ENCODE assay signal across 29 mouse cellular contexts in the genomic region with DNA sequence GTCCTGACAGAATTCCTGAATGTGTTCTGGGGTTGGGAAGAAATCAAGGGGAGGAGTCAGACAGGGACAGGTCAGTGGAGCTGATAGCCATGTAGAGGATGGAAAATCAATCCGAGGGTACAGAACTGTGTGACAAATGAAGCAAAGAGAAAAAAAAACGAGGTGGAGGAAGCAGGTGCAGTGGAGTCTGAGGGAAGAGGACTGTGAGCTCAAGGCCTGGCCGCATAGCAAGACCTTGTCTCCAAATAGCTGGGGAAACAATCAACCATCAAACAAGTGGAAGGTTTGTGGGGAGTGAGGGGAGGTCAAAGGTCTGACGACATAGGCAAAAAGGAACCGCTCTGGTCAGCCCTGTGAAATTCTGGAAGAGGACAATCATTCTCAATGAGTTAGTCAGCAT. TPM values are rescaled to one million over a fixed set of nuclear protein-coding genes. Genes with fewer than 3 reads are reported as not detected.
DNase-seq lines count a peak whose midpoint lies in the region; ATAC-seq and TF ChIP-seq lines count a peak whose summit lies in the region.
"Had no signal": no experiment of that assay in that cellular context is flagged by ENCODE, and none has a peak within 500 bp of the region (broad histone marks: within the 10 kb centered on the region; RNA-seq: fewer than 3 reads in every experiment).

No protein-coding gene starts in this region.

- no peak overlapping the region for H3ac ChIP-seq in C2C12 (ENCODE audit: control insufficient read depth, insufficient read length, low read depth)
- H3ac ChIP-seq in myocyte (ENCODE audit: control insufficient read depth, insufficient read length), result no peak overlapping the region

- no peak overlapping the region for H3K9ac ChIP-seq in midbrain, embryonic 16.5 days (ENCODE audit: low read depth, low read length)
- H3K9ac ChIP-seq: embryonic facial prominence, embryonic 13.5 days; embryonic facial prominence, embryonic 15.5 days; forebrain, embryonic 13.5 days; forebrain, embryonic 15.5 days; forebrain, postnatal 0 days had no signal

- no peak for DNase-seq in left cerebral cortex, adult 2 months (ENCODE audit: extremely low spot score in 1 of 2, low spot score in 2 of 2)
- no peak for DNase-seq in left cerebral cortex, postnatal 10 days (ENCODE audit: extremely low spot score in 1 of 2, low spot score in 2 of 2)
- no peak for DNase-seq in T-cell, adult 2 months (ENCODE audit: low spot score)
- DNase-seq: adrenal gland, adult 2 months; adrenal gland, postnatal 10 days; adrenal gland, postnatal 25 days; B cell, adult 2 months; cerebellum, adult 11 months; cerebellum, adult 18-20 months; cerebellum, adult 8-10 months; cerebellum, adult 9-11 months; cerebellum, postnatal 14 days; cerebellum, postnatal 36 days; embryo, embryonic 11 days; forebrain, postnatal 0 days had no signal

- intact Hi-C loops in left cerebral cortex, adult 2 months (cut with DNase I), result no loop called here
- intact Hi-C loops in left cerebral cortex, postnatal 10 days (cut with DNase I), result no loop called here

- no peaks in the 10 kb centered on the region for H3K79me3 ChIP-seq in C2C12 (ENCODE audit: low read depth)

- no peaks in the 10 kb centered on the region for H3K9me3 ChIP-seq in midbrain, embryonic 16.5 days (replicated peaks; ENCODE audit: control insufficient read depth, low read length, poor library complexity, severe bottlenecking)
- H3K9me3 ChIP-seq: embryonic facial prominence, embryonic 13.5 days; embryonic facial prominence, embryonic 15.5 days; forebrain, embryonic 13.5 days; forebrain, embryonic 15.5 days had no signal

- WGBS in midbrain, embryonic 16.5 days, result 60% methylated on average over 5 of the region's 5 CpGs

- H3K4me3 ChIP-seq in left cerebral cortex, adult 2 months, result no peak overlapping the region
- H3K4me3 ChIP-seq in C2C12 (ENCODE audit: insufficient read depth, poor library complexity, severe bottlenecking) (no peak overlapping the region), myocyte (no peak overlapping the region)
- no peak overlapping the region for H3K4me3 ChIP-seq in midbrain, embryonic 16.5 days (ENCODE audit: low read depth, low read length)
- H3K4me3 ChIP-seq: embryonic facial prominence, embryonic 13.5 days; embryonic facial prominence, embryonic 15.5 days; erythroblast, embryonic 14.5 days; forebrain, embryonic 13.5 days; forebrain, embryonic 15.5 days had no signal

- no peak overlapping the region for H3K4me2 ChIP-seq in myocyte (ENCODE audit: low read depth)
- H3K4me2 ChIP-seq in midbrain, embryonic 16.5 days (ENCODE audit: low read length), result no peak overlapping the region
- H3K4me2 ChIP-seq: embryonic facial prominence, embryonic 13.5 days; embryonic facial prominence, embryonic 15.5 days; forebrain, embryonic 13.5 days; forebrain, embryonic 15.5 days had no signal

- H3K27ac ChIP-seq in left cerebral cortex, adult 2 months, result peak overlapping the region; percentile 50; the same call in 1 of the 2 replicates
- no peak overlapping the region for H3K27ac ChIP-seq in midbrain, embryonic 16.5 days (ENCODE audit: low read length)
- H3K27ac ChIP-seq: embryonic facial prominence, embryonic 13.5 days; embryonic facial prominence, embryonic 15.5 days; forebrain, embryonic 13.5 days; forebrain, embryonic 15.5 days had no signal

- TF ChIP-seq POLR2A in myocyte (IDR thresholded peaks at IDR 0.05; ENCODE audit: insufficient read length, low read depth), result no peak

- H3K27me3 ChIP-seq in C2C12 (ENCODE audit: control insufficient read depth, insufficient read depth, insufficient read length) (no peaks in the 10 kb centered on the region), myocyte (ENCODE audit: control insufficient read depth, insufficient read depth, insufficient read length) (no peaks in the 10 kb centered on the region)
- no peaks in the 10 kb centered on the region for H3K27me3 ChIP-seq in midbrain, embryonic 16.5 days (ENCODE audit: control insufficient read depth, insufficient read depth, low read depth, low read length)
- H3K27me3 ChIP-seq: embryonic facial prominence, embryonic 13.5 days; embryonic facial prominence, embryonic 15.5 days; forebrain, embryonic 13.5 days; forebrain, embryonic 15.5 days had no signal

- H3K4me1 ChIP-seq in midbrain, embryonic 16.5 days (ENCODE audit: control insufficient read depth, insufficient read depth, low read length), result no peaks in the 10 kb centered on the region
- H3K4me1 ChIP-seq: embryonic facial prominence, embryonic 13.5 days; embryonic facial prominence, embryonic 15.5 days; forebrain, embryonic 13.5 days; forebrain, embryonic 15.5 days had no signal

- H3K36me3 ChIP-seq in C2C12 (ENCODE audit: control insufficient read depth, insufficient read depth) (no peaks in the 10 kb centered on the region), myocyte (ENCODE audit: control insufficient read depth, insufficient read depth) (no peaks in the 10 kb centered on the region)
- H3K36me3 ChIP-seq in midbrain, embryonic 16.5 days (ENCODE audit: control insufficient read depth, insufficient read depth, low read length), result no peaks in the 10 kb centered on the region
- H3K36me3 ChIP-seq: embryonic facial prominence, embryonic 13.5 days; embryonic facial prominence, embryonic 15.5 days; forebrain, embryonic 15.5 days had no signal

- TF ChIP-seq CTCF in left cerebral cortex, adult 2 months (IDR thresholded peaks at IDR 0.05), result no peak
- TF ChIP-seq CTCF in C2C12 (IDR thresholded peaks at IDR 0.05; ENCODE audit: control insufficient read depth, insufficient read depth, insufficient read length), result no peak

- H3K79me2 ChIP-seq in C2C12 (ENCODE audit: control insufficient read depth, insufficient read depth) (no peaks in the 10 kb centered on the region), myocyte (ENCODE audit: control insufficient read depth, insufficient read depth) (no peaks in the 10 kb centered on the region)

- no peak for ATAC-seq in midbrain, embryonic 16.5 days
- ATAC-seq: forebrain, embryonic 13.5 days; forebrain, embryonic 15.5 days; forebrain, postnatal 0 days; Patski had no signal

TF ChIP-seq in C2C12, 6 proteins besides CTCF, POLR2A, EP300 and RAD21:
- TF ChIP-seq CEBPB (IDR thresholded peaks at IDR 0.05; ENCODE audit: low read depth) (no peak), MYOD1 (IDR thresholded peaks at IDR 0.05; ENCODE audit: control insufficient read depth, insufficient read length, low read depth) (peak; percentile 9), MAX (IDR thresholded peaks at IDR 0.05) (no peak), USF1 (IDR thresholded peaks at IDR 0.05; ENCODE audit: low read depth) (no peak), FOSL1 (IDR thresholded peaks at IDR 0.05; ENCODE audit: insufficient read depth, low read length, poor library complexity, severe bottlenecking) (no peak), MYOG (IDR thresholded peaks at IDR 0.05; ENCODE audit: control insufficient read depth, extremely low read depth, insufficient read length) (no peak)

TF ChIP-seq in myocyte, 11 proteins besides CTCF, POLR2A, EP300 and RAD21:
- TF ChIP-seq MAX (IDR thresholded peaks at IDR 0.05; ENCODE audit: low read depth), result no peak
- no peak for TF ChIP-seq USF1 (IDR thresholded peaks at IDR 0.05; ENCODE audit: low read depth)
- TF ChIP-seq MYOG (IDR thresholded peaks at IDR 0.05; ENCODE audit: control insufficient read depth in 1 of 3, insufficient read depth in 1 of 3, insufficient read length in 2 of 3, low read depth in 2 of 3), result peak in 1 of 3 experiments; percentile 55
- TF ChIP-seq MYOD1 (IDR thresholded peaks at IDR 0.05; ENCODE audit: control insufficient read depth in 1 of 3, insufficient read length in 2 of 3, low read depth in 2 of 3), result peak in 2 of 3 experiments; percentile 49 to 77
- TF ChIP-seq SRF (IDR thresholded peaks at IDR 0.05; ENCODE audit: control insufficient read depth, insufficient read length, low read depth), result no peak
- TF ChIP-seq CEBPB (IDR thresholded peaks at IDR 0.05; ENCODE audit: insufficient read depth, poor library complexity, severe bottlenecking), result no peak
- TF ChIP-seq E2F4 (IDR thresholded peaks at IDR 0.05; ENCODE audit: insufficient read depth), result no peak
TF ChIP-seq in myocyte: peak in this region for 2.

RNA-seq across cellular contexts. Expression of gene Myh2, which starts 6.0 kb away (rescaled TPM):
- total RNA-seq in left cerebral cortex, adult 2 months (2021), result under 1 TPM; 0.43 to 0.61 TPM
- under 1 TPM; 0.58 to 0.59 TPM for total RNA-seq in left cerebral cortex, postnatal 10 days (2021)
- polyA plus RNA-seq in C2C12 (2012; fragmentation: generic; extraction: Trizol) (not detected), myocyte (2012; fragmentation: generic; extraction: Trizol) (0.54 TPM)
- 0.14 and 0.25 TPM in 2 replicates for polyA plus RNA-seq in midbrain, embryonic 16.5 days (2015; fragmentation: Nextera tagmentation; extraction: Ambion mirVana)
- total RNA-seq: adrenal gland, adult 2 months; adrenal gland, postnatal 25 days; common myeloid progenitor, adult 5-6 weeks; ES-E14; MEL had no signal
- polyA plus RNA-seq: adrenal gland, adult 2 months; embryonic facial prominence, embryonic 11.5 days; erythroblast, embryonic 14.5 days; forebrain, embryonic 11.5 days; forebrain, embryonic 13.5 days; forebrain, embryonic 15.5 days; Patski had no signal

RNA-seq across cellular contexts. Expression of gene Myh1, which starts 35.0 kb away (rescaled TPM):
- under 1 TPM; 0.21 to 0.25 TPM for total RNA-seq in left cerebral cortex, adult 2 months (2021)
- under 1 TPM; 0.32 to 0.45 TPM for total RNA-seq in left cerebral cortex, postnatal 10 days (2021)
- polyA plus RNA-seq in C2C12 (2012; fragmentation: generic; extraction: Trizol) (0.02 TPM), myocyte (2012; fragmentation: generic; extraction: Trizol) (7.4 TPM)
- 0.06 and 0.24 TPM in 2 replicates for polyA plus RNA-seq in midbrain, embryonic 16.5 days (2015; fragmentation: Nextera tagmentation; extraction: Ambion mirVana)
- total RNA-seq: common myeloid progenitor, adult 5-6 weeks; MEL had no signal
- polyA plus RNA-seq: adrenal gland, adult 2 months; erythroblast, embryonic 14.5 days; forebrain, embryonic 11.5 days; Patski had no signal
